Mouse (Mus musculus) ES-CJ7 (cell line): ENCODE measurements around the gene Zdhhc3.

Source experiments
- DNase-seq: peaks from one replicate; pipeline ENCODE4 v3.0.0; 2011; ENCODE audit warnings: low read depth, low spot score

Zdhhc3 gene

DNA sequence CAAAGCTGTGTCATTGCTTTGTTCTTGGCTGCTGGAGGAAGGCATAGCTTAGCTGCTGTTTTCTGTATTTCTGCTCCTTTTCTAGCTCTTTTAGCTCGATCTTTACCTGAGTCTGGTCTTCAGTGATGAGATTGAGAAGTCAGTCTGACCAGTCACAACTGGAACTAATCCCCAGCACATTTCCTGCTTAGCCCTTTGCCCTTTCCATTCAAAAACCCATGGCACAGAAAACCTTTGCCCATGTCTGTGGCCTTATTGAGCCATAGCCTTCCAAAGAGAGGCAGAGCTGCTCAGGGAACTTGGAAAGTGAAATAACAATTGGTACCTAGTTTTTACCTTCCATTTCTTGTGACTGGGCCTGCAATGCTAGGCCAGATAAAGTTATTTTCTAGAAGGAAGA lies 2.6 kb upstream of the Zdhhc3 start:
- DNase-seq, result no peak

GRCm38 (mm10) chr9:123113931-123114330 lies 926 bp upstream of the Zdhhc3 start:
- DNase-seq, result no peak

- DNase-seq, result peak; percentile 60
These were observed 1.2 kb downstream of the Zdhhc3 start for GRCm38 (mm10) chr9:123111751-123112221.

DNA sequence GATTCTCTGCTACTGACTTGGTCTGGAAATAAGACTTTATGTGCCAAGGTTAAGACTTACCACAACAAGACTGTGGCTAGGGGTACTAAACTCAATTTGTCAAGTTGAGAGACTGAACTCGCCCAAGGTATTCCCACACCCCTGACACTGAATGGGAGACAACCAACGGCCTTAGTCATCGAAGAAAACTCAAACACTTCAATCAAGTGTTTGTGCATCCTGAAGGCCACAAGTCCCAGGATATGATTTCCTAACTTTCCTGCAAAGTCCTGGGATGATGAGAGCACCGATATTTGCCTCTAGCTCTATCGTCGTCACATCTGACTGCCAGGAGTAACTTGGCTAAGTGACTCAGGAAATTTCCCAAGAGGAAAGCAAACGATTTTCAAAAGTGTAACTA lies 3.8 kb downstream of the Zdhhc3 start:
- DNase-seq, result no peak

DNA sequence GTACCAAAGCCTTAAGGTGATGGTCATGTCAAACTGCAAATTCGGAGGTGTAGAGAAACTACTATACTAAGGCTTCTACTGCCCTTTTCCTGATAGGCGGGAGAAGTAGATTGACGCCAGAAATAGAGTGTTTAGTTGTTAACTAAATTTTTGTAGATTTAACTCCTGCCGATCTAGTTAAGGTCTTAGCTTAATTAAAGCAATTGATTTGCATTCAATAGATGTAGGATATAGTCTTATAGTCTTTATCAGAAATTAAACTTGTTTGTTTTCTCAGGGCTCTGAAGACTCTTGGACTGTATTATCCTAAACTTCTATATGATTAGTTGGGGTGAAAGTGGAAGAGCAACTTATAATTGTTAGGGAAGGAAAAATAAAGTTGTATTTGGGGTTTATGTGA lies 5.8 kb downstream of the Zdhhc3 start:
- DNase-seq, result no peak

GRCm38 (mm10) chr9:123104362-123104761 lies 8.6 kb downstream of the Zdhhc3 start:
- DNase-seq, result no peak

- no peak for DNase-seq
These were observed 9.6 kb downstream of the Zdhhc3 start for GRCm38 (mm10) chr9:123103425-123103824.

DNA sequence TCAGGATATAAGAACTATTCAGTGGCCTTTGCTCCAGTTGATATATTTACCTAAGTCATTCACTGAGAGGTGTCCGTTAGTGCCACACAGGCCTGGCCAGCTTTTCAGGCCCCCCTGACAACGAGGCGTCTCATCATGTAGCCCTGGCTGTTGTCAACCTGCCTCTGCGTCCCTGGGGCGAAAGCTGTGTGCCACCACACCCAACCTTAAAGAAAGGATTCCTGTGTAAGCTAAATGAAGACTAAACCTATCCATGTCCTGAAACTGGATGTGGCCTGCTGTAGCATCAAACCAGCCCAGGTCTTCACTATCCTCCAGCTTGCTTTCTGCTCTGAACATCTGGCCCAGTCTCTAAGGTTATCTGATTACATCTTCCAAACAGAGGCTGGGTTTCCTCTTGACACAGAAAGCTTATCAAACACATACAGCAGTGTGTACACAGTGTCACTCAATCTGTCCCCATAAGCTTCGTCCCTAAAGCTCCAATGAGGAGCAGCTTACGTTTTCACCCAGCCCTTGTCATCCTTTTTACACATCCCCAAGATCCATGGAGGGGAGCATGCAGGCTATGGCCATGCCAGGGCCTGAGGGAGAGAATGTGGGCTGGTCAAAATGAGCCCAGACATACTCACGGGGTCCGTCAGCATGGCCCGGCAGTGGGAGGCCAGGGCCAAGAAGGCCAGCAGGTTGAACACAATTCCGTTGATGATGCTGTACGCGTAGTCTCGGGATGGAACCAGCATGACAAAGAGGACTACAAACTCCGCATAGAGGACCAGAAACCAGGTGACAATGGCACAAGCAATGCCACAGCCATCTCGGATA lies 13.2 kb downstream of the Zdhhc3 start:
- no peak for DNase-seq

DNA sequence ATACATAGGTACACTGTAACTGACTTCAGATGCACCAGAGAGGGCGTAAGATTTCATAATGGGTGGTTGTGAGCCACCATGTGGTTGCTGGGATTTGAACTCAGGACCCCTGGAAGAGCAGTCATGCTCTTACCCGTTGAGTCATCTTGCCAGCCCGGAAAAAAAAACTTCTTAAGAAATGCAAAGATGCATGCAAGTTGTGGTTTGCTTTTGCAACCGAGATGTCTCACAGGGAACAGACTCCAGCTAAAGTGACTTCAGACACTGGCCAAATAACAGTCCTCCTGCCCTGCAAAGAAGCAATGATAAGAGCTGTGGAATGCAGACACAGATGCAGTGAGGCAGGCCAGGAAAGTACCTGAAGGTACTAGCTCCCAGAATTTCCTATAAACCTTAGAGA lies 22.2 kb downstream of the Zdhhc3 start:
- no peak for DNase-seq

DNA sequence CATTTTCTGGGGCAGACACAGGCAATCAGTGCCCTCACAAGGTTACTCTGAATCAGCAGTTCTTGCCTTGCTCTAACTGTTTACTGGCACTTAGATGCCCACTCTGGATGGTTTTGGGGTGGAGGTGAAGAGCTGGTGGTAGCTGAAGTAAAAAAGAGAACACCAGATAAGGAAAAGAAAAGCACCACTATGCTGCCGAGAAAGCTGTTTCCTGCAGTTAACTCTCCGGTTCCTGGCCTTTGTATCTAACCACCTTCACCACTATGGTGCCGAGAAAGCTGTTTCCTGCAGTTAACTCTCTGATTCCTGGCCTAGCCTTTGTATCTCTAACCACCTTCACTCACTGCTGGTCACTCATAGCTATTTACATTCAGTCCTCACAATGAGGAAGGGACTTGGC lies 25.4 kb downstream of the Zdhhc3 start:
- no peak for DNase-seq

DNA sequence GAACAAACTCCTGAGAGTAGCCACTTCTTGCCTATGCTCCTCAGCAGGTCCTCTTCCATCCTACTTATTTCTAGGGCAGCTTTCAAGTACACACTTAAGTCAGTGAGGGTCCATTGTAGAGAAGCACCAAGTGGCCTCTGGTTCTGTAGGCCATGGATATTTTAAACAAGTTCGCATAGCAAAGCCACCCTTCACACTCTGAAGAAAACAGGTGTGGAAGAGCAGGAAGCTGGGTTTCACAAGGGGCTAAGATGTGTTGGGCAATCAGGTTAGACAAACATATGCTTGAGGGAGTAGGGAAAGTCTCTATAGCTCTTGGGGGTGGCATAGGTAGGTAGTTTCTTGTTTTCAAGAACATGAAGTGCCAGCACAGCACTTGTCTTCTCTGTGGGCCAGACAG lies 27.6 kb downstream of the Zdhhc3 start:
- DNase-seq, result no peak

- DNase-seq, result no peak
These were observed 32.2 kb downstream of the Zdhhc3 start for GRCm38 (mm10) chr9:123080796-123081195.

DNA sequence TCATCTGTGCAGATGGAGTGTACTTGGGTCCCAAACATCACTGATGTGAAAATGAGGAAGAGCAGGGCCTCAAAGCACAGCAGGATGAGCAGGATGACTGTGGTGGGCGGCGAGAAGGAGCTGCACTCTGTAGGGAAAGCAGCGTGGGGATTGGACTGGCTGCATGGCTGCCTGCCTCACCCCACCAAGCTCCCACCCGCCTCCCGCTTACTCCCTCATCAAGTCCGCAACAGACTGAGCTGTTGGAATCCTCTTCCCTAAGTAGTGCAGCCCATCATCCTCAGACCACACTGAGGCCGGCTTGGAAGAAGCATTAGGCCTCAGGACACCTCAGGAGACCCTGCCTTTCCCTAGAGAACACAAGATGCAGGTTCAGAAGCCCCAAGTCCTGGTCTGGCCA lies 32.6 kb downstream of the Zdhhc3 start:
- DNase-seq, result no peak

DNA sequence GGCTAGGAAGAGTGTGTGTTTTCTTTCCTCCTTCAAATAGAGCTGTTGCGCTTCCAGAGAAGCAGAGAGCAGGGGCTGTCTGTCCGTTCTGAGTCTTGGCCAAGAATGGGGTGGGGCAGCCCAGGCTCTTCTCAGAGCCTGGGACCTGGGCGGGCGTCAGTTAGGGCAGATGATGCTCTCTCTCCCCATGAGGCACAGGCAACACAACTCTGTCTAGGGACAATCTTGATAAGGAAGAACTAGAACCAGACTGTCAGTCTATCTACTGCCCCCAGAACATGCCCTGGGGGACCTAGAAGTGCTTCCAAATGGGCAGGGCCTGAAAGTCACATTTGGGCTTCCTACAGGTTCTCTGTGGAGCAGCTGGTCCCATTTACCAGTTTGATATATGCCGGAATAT lies 33.9 kb downstream of the Zdhhc3 start:
- DNase-seq, result no peak

GRCm38 (mm10) chr9:123060172-123060571 lies 52.8 kb downstream of the Zdhhc3 start:
- no peak for DNase-seq

DNA sequence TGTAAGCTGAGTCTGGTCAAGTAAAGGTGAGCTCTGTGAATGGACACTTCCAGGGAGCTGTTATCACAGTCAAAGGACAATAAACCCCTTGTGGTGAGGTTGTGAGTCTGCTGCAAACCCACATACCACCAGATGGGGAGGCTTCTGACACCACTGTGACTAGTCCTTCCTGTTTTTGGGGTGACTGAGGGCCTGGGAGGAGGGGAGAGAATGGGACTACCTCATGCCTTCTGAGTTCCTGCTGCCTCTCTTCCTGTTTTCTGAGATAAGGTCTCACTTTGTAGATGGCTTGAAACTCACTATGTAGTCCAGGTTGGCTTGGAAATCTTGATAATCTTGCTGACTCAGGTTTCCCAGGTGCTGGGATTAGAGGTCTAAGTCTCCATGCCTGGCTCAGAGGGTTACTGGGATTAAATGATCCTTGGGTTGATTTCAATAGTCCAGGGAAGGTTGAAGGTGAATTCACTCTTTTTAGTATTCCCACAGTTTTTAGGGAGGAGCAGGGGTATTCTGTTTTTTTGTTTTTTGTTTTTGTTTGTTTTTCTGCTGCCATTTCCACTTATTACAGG lies 54.2 kb downstream of the Zdhhc3 start:
- DNase-seq, result no peak

DNA sequence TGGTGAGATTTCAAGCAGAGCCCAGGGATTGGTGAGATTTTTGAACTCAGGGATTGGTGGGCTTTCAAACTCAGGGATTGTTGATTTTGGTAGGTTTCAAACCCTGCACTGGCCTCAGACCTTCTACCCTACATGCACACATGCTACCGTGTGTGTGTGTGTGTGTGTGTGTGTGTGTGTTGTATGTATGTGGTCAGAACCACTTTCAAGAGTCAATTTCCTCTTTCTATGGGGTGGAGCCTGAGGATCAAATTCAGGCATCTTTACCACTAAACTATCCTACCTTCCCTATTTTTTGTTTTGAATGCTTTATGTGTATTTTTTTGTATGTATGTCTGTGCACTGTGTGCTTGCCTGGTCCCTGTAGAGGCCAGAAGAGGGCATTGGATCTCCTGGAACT lies 65.3 kb downstream of the Zdhhc3 start:
- no peak for DNase-seq

- DNase-seq, result no peak
These were observed 78.6 kb downstream of the Zdhhc3 start, which contains the start of gene Tgm4 for GRCm38 (mm10) chr9:123034426-123034825. Gene Tgm4, plus strand, starts transcription at chr9:123034726.

DNA sequence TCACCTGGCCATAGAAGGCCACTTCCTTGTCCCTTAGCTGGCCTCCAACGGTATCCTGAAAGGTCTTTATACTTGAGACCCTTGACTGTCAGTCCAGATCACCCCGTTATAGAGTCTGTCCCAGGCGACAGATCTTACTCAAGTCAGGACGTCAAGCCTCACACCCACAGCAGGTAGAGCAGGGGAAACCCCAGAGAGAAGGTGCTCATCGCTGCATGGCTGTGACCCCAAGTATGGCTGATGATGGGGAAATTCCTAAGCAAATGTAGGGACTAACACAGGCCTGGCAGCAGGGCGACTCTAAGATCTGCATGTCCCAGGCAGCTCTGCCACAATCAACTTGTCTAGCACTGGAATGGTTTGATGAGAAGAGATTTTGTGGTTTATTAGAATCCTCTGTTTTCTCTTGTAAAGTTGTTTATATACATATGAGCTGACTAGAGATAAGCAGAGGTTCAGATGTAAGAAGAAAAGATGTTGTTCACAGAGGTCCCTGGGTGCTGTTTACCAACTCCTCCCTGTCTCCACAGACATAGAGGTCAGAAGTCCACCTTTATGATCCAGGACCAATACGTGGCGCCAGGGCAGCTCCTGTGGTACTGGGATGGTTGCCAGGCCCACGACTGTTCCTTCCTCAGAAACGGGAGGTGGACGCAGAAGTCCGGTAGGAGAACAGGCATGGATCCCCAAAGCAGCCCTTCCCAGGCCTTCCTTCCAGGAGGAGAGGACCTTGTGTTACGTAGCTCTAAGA lies 81.3 kb downstream of the Zdhhc3 start:
- no peak for DNase-seq

GRCm38 (mm10) chr9:123024201-123024600 lies 88.8 kb downstream of the Zdhhc3 start:
- DNase-seq, result no peak

DNA sequence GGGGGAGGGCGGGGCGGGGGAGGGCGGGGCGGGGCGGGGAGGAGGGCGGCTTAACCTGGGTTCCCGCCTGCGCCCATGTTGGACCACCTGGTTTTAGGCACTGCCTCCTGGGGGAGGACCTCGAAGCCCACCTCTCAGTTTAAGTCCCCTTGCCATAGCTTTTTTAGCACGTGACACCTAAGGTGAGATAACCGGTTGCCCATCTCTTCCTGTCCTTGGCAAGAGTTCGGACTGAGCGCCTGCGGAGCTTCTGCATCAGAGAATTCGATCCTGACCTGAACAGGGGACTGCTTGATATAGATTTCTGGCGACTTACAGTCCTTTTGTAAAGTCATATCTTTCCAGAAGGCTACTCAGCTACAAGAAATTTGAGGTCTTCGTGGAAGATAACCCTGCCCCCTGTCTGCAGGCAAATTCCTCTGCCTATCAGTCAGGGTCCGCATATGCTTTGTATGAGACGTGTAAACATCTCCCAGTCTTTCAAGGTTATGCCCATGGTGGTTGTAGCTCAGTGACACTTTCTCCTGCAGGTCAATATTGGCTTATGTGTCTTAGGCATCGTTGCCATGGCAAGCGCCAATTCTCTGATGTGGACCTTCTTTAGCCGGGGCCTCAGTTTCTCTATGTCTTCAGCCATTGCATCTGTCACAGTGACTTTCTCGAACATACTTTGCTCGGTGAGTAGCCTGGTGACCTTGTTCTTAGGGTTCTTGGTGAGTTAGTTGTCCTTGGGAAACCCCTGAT lies 91.2 kb downstream of the Zdhhc3 start:
- DNase-seq, result peak; percentile 57
